Mouse (Mus musculus): ENCODE measurements around the gene Cd302.

GRCm38 (mm10) chr2:60230361-60230760 lies 53.9 kb downstream of the Cd302 start:
- TF ChIP-seq CTCF (IDR thresholded peaks at IDR 0.05; ENCODE audit: insufficient read depth, low read length) (no peak), POLR2A (IDR thresholded peaks at IDR 0.05; ENCODE audit: borderline replicate concordance, extremely low read depth, low read depth, low read length) (no peak)
